Mouse (Mus musculus): ENCODE results near the gene Isca1. TPM values are rescaled to one million over a fixed set of nuclear protein-coding genes. Genes with fewer than 3 reads are reported as not detected.
"Not testable (repeated sequence)": the region's sequence is repeated elsewhere in the genome, so short reads cannot be mapped to it uniquely, and the experiment has no call there.

Gene Isca1
- polyA plus RNA-seq, 1 experiment from 2014 or later = 113 TPM

DNA sequence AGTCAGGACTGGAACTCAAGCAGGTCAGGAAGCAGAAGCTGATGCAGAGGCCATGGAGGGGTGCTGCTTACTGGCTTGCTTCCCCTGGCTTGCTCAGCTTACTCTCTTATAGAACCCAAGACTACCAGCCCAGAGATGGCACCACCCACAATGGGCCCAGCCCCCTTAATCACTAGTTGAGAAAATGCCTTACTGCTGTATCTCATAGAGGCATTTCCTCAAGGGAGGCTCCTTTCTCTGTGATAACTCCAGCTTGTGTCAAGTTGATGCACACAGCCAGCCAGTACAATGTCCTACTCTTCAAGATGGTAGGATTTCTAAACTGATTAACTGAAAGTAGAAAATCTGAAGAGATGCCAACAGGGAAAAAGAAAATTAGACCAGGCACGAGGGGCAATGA is 47.5 kb downstream of the Isca1 start:
- not testable (repeated sequence) for H3K27me3 ChIP-seq; H3K36me3 ChIP-seq; H3K9me3 ChIP-seq; H3K4me3 ChIP-seq; H3K9ac ChIP-seq; H3K27ac ChIP-seq; H3K4me1 ChIP-seq; H3K4me2 ChIP-seq (replicated peaks); ATAC-seq (ENCODE audit: insufficient number of reproducible peaks, insufficient read depth, low FRiP score, low TSS enrichment)
- WGBS = 83% methylated on average over 1 of the region's 1 CpGs

- WGBS = 86% methylated on average over 1 of the region's 1 CpGs
- H3K27ac ChIP-seq = 0 out of 2 replicates have a peak overlapping the region, but pooled peaks have one; percentile 30
These were observed 50.1 kb downstream of the Isca1 start for GRCm38 (mm10) chr13:59719475-59719874.

DNA sequence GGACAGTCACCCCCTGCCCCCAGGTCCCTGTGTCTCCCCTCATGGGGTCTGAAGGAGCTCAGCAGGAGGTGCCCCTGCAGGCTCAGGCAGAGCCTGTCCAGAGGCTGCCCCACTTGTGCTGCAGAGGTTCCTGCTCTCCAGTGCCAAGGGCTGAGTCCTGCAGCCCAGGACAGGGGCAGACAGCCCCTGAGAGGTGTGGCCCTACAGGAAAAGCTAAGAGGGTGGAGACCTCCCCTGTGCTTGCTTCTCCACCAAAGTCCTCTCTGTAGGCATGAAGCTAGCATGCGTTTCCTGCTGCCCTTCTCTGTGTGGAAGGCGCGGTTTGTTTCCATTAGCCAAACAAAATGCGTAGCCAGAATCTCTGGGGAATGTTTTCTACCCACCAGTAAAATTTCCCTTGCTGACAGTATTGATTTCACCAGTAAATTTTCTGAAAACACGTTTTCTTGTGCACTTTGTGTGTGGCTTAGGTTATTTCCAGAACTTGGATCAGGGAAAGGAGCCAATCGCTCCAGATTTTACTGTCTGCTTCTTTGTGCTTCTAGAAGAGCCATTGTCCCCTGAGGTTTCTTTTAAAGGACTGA is 50.7 kb downstream of the Isca1 start:
- not testable (repeated sequence) for H3K4me2 ChIP-seq (replicated peaks); H3K4me3 ChIP-seq; H3K27me3 ChIP-seq; H3K9ac ChIP-seq; H3K4me1 ChIP-seq; ATAC-seq (ENCODE audit: insufficient number of reproducible peaks, insufficient read depth, low FRiP score, low TSS enrichment); H3K9me3 ChIP-seq; H3K36me3 ChIP-seq
- H3K27ac ChIP-seq = 0 out of 2 replicates have a peak overlapping the region, but pooled peaks have one; percentile 30
- WGBS = 21% methylated on average over 6 of the region's 6 CpGs

More at GRCm38 (mm10) chr13:59719475-59719874, 50.1 kb downstream of the Isca1 start:
- Histone ChIP-seq H3K4me1 (0 out of 2 replicates have a peak, but pooled peaks cover 4% of the 10 kb centered on the region), H3K4me3 (no peak overlapping the region), H3K36me3 (no peaks in the 10 kb centered on the region), H3K9me3 (no peaks in the 10 kb centered on the region), H3K27me3 (no peaks in the 10 kb centered on the region), H3K4me2 (replicated peaks) (no peak overlapping the region), H3K9ac (no peak overlapping the region)
- no peak for ATAC-seq (ENCODE audit: insufficient number of reproducible peaks, insufficient read depth, low FRiP score, low TSS enrichment)

- H3K9ac ChIP-seq = no peak overlapping the region
- no peaks in the 10 kb centered on the region for H3K4me1 ChIP-seq
- ATAC-seq (ENCODE audit: insufficient number of reproducible peaks, insufficient read depth, low FRiP score, low TSS enrichment) = no peak
- no peaks in the 10 kb centered on the region for H3K27me3 ChIP-seq
- H3K36me3 ChIP-seq = no peaks in the 10 kb centered on the region
- H3K9me3 ChIP-seq = no peaks in the 10 kb centered on the region
- 31% methylated on average over 3 of the region's 3 CpGs for WGBS
- H3K4me3 ChIP-seq = no peak overlapping the region
- no peak overlapping the region for H3K4me2 ChIP-seq (replicated peaks)
- H3K27ac ChIP-seq = no peak overlapping the region
These were observed 55.9 kb downstream of the Isca1 start for GRCm38 (mm10) chr13:59713710-59714109.

DNA sequence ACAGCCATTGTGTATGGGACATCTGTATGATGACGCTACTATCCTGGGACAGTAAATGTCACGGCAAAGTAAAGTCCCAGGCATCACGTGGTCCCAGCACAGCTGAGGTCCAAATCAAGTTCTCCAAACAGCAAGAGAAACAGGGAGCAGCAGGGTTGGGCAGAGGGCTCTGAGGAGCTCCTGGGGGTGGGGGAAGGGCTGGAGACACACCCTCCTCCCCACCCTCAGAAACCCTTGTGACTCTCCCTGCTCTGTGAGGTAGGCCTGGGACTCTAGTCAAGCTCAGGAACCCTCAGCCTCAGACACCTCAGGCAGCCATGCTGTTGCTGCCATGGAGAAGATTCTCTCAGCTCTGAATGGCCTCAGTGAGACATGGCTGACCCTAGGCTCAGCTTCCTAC is 57.6 kb downstream of the Isca1 start, which contains the start of gene Spata31d1b:
Spata31d1b (plus strand) TSS at position 301 of the 400 bp plus-strand sequence.
- H3K9ac ChIP-seq; H3K9me3 ChIP-seq; H3K4me3 ChIP-seq; H3K27ac ChIP-seq; H3K4me1 ChIP-seq; H3K36me3 ChIP-seq; H3K27me3 ChIP-seq; ATAC-seq (ENCODE audit: insufficient number of reproducible peaks, insufficient read depth, low FRiP score, low TSS enrichment); H3K4me2 ChIP-seq (replicated peaks): not testable (repeated sequence)
- 75% methylated on average over 3 of the region's 3 CpGs for WGBS

DNA sequence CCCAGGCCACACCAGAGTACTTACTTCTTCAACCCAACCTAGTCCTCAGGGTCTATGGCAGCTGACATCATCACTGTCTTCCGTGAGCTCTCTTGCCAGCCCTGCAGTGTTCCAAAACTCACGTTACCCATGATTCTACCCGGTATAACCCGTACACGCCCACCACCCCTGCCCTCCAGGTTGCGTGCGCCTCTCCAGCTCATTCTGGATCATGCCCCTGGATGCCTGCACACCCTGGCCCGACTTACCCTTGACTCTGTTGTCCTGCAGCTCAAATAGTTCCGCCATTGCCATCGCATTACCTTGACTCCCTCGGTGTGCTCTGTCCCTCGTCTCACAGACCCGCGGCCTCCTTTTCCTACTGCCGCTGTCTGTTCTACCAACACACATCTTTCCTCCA is 59.4 kb downstream of the Isca1 start, which contains the start of gene Spata31d1a:
Spata31d1a (minus strand) TSS at position 101 of the 400 bp plus-strand sequence.
- Histone ChIP-seq H3K36me3 (no peaks in the 10 kb centered on the region), H3K27me3 (no peaks in the 10 kb centered on the region), H3K4me2 (replicated peaks) (no peak within 1 kb of the TSS), H3K9ac (no peak within 1 kb of the TSS), H3K4me1 (no peaks in the 10 kb centered on the region), H3K4me3 (no peak within 1 kb of the TSS), H3K27ac (no peak within 1 kb of the TSS), H3K9me3 (no peaks in the 10 kb centered on the region)
- no peak for ATAC-seq (ENCODE audit: insufficient number of reproducible peaks, insufficient read depth, low FRiP score, low TSS enrichment)
- WGBS = 91% methylated on average over 15 of the region's 15 CpGs

Other genes starting within 250 kb of the Isca1 start
- gene Agtpbp1, start 184.6 kb downstream of the Isca1 start, polyA plus RNA-seq (2016; fragmentation: Nextera tagmentation; extraction: Ambion mirVana) = 20.7 and 21.3 TPM in 2 replicates
- 107 and 127 TPM in 2 replicates for gene Naa35, start 184.6 kb downstream of the Isca1 start, polyA plus RNA-seq (2016; fragmentation: Nextera tagmentation; extraction: Ambion mirVana)
- 57.3 and 62.6 TPM in 2 replicates for gene Golm1, start 94.0 kb downstream of the Isca1 start, polyA plus RNA-seq (2016; fragmentation: Nextera tagmentation; extraction: Ambion mirVana)
- gene 4921517D22Rik, start 75.7 kb downstream of the Isca1 start, polyA plus RNA-seq (2016; fragmentation: Nextera tagmentation; extraction: Ambion mirVana) = not detected in 2 replicates
- gene Spata31d1a, start 59.5 kb downstream of the Isca1 start, polyA plus RNA-seq (2016; fragmentation: Nextera tagmentation; extraction: Ambion mirVana) = 0.51 TPM in 1 of 2 replicates, not detected in the other
- not detected in 2 replicates for gene Spata31d1b, start 57.5 kb downstream of the Isca1 start, polyA plus RNA-seq (2016; fragmentation: Nextera tagmentation; extraction: Ambion mirVana)
- gene Spata31d1d, start 38.1 kb downstream of the Isca1 start, polyA plus RNA-seq (2016; fragmentation: Nextera tagmentation; extraction: Ambion mirVana) = not detected in 2 replicates
- gene 1700014D04Rik, start 23.1 kb downstream of the Isca1 start, polyA plus RNA-seq (2016; fragmentation: Nextera tagmentation; extraction: Ambion mirVana) = 0.32 TPM in 1 of 2 replicates, not detected in the other
- not detected in 2 replicates for gene Gm49354, start 12.4 kb upstream of the Isca1 start, polyA plus RNA-seq (2016; fragmentation: Nextera tagmentation; extraction: Ambion mirVana)
- 47.8 and 57.0 TPM in 2 replicates for gene Tut7, start 53.3 kb upstream of the Isca1 start, polyA plus RNA-seq (2016; fragmentation: Nextera tagmentation; extraction: Ambion mirVana)